Mouse (Mus musculus) embryonic facial prominence, embryonic 13.5 days (tissue): ENCODE data around the gene Ift57. TPM values are rescaled to one million over a fixed set of nuclear protein-coding genes. Genes with fewer than 3 reads are reported as not detected.

Source experiments
- ATAC-seq: fragments of 200-750 bp; cut with Nextera tagmentation; 2 replicates; pipeline ENCODE4 v1.8.0; 2017; ENCODE audit warnings: low read depth; ENCODE audit not compliant: insufficient number of reproducible peaks, insufficient read depth, low FRiP score, low TSS enrichment
- H3K27ac ChIP-seq: fragments of 300-500 bp; sonication (generic); 2 replicates; pipeline ENCODE4 v1.5.1; 2015; ENCODE audit warnings: moderate library complexity, mild to moderate bottlenecking, inconsistent platforms
- H3K27me3 ChIP-seq: fragments of 300-500 bp; sonication (generic); 2 replicates; pipeline ENCODE4 v1.6.1; 2015; ENCODE audit warnings: mild to moderate bottlenecking, inconsistent platforms
- H3K36me3 ChIP-seq: fragments of 300-500 bp; sonication (generic); 2 replicates; pipeline ENCODE4 v1.6.1; 2015; ENCODE audit warnings: mild to moderate bottlenecking, inconsistent platforms
- H3K4me1 ChIP-seq: fragments of 300-500 bp; sonication (generic); 2 replicates; pipeline ENCODE4 v1.6.1; 2015; ENCODE audit warnings: inconsistent platforms
- H3K4me2 ChIP-seq: fragments of 300-500 bp; sonication (generic); 2 replicates; pipeline ENCODE4 v1.6.1; 2015; ENCODE audit warnings: moderate library complexity, mild to moderate bottlenecking, inconsistent platforms
- H3K4me3 ChIP-seq: fragments of 300-500 bp; sonication (generic); 2 replicates; pipeline ENCODE4 v1.5.1; 2015; ENCODE audit warnings: mild to moderate bottlenecking, inconsistent platforms
- H3K9ac ChIP-seq: fragments of 300-500 bp; sonication (generic); 2 replicates; pipeline ENCODE4 v1.6.1; 2015; ENCODE audit warnings: mild to moderate bottlenecking, inconsistent platforms
- H3K9me3 ChIP-seq: fragments of 300-500 bp; sonication (generic); 2 replicates; pipeline ENCODE4 v1.6.1; 2016; ENCODE audit warnings: inconsistent platforms
- WGBS: fragments of 180-500 bp; shearing (Covaris S2); methylation state at CpG from one replicate; pipeline ENCODE4 v1.1.7; 2015; ENCODE audit warnings: mixed read lengths; 5-methylcytosine and 5-hydroxymethylcytosine counted together
- polyA plus RNA-seq: library from polyadenylated mRNA; unstranded; fragments of >200 nt; fragmentation: Nextera tagmentation; extraction: Ambion mirVana; gene quantifications from 2 replicates; pipeline ENCODE4 v1.2.1, GENCODE M21; 2015

Gene Ift57
- polyA plus RNA-seq, 1 experiment from 2014 or later, result 37.7 TPM

DNA sequence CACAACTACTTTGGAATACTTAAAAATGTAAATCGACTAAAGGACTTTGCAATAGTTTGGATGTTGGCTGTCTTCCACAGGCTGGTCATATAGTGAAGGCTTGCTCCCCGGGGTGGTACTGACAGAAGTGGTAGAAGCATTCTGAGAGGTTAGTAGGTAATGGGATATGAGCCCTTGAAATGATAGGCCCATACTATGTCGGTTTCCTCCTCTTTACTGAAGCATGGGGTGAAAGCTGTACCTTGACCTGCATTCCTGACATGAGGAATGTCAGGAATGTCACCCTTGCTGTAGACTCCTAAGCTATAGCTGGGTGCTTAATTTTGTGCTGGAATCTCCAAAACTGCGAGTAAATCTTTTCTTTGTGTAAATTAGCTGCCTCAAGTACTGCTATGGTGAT, 115.4 kb downstream of the Ift57 start:
- no peak overlapping the region for H3K27ac ChIP-seq
- WGBS, result 53% methylated on average over 4 of the region's 4 CpGs
- ATAC-seq, result no peak
- no peak overlapping the region for H3K9ac ChIP-seq
- H3K9me3 ChIP-seq, result no peaks in the 10 kb centered on the region
- peaks cover 15% of the 10 kb centered on the region for H3K4me1 ChIP-seq
- H3K4me3 ChIP-seq, result no peak overlapping the region
- H3K4me2 ChIP-seq, result no peak overlapping the region
- H3K36me3 ChIP-seq, result no peaks in the 10 kb centered on the region
- no peaks in the 10 kb centered on the region for H3K27me3 ChIP-seq

Other genes starting within 250 kb of the Ift57 start
- 70.1 and 83.0 TPM in 2 replicates for gene Cd47, start 101.3 kb downstream of the Ift57 start, polyA plus RNA-seq